Mouse (Mus musculus) limb, embryonic 11.5 days (tissue): ENCODE measurements around the gene Klhdc7b. TPM values are rescaled to one million over a fixed set of nuclear protein-coding genes. Genes with fewer than 3 reads are reported as not detected.

Experiments used
- ATAC-seq: fragments of 200-750 bp; cut with Nextera tagmentation; 2 replicates; pipeline ENCODE4 v1.8.0; 2017; ENCODE audit warnings: low read depth; ENCODE audit not compliant: insufficient number of reproducible peaks, low FRiP score, low TSS enrichment
- DNase-seq: peaks from one replicate; pipeline ENCODE4 v3.0.0-alpha.2; 2015; ENCODE audit warnings: low spot score
- H3K27ac ChIP-seq: fragments of 300-500 bp; sonication (generic); replicated peaks from 2 replicates; pipeline ENCODE4 v1.5.1; 2014; ENCODE audit warnings: low read depth, mild to moderate bottlenecking, low read length
- H3K27me3 ChIP-seq: fragments of 300-500 bp; sonication (generic); 2 replicates; pipeline ENCODE4 v1.6.1; 2014; ENCODE audit warnings: mild to moderate bottlenecking, low read length, mixed read lengths; ENCODE audit not compliant: control insufficient read depth, insufficient read depth
- H3K36me3 ChIP-seq: fragments of 300-500 bp; sonication (generic); 2 replicates; pipeline ENCODE4 v1.6.1; 2014; ENCODE audit warnings: mild to moderate bottlenecking, low read length, moderate library complexity, mixed read lengths; ENCODE audit not compliant: control insufficient read depth, insufficient read depth
- H3K4me1 ChIP-seq: fragments of 300-500 bp; sonication (generic); 2 replicates; pipeline ENCODE4 v1.6.1; 2014; ENCODE audit warnings: low read length, mixed read lengths; ENCODE audit not compliant: control insufficient read depth, insufficient read depth
- H3K4me2 ChIP-seq: fragments of 300-500 bp; sonication (generic); 2 replicates; pipeline ENCODE4 v1.6.1; 2014; ENCODE audit warnings: low read depth, mild to moderate bottlenecking, moderate library complexity; ENCODE audit not compliant: severe bottlenecking
- H3K4me3 ChIP-seq: fragments of 300-500 bp; sonication (generic); 2 replicates; pipeline ENCODE4 v1.5.1; 2014; ENCODE audit warnings: low read depth, low read length
- H3K9ac ChIP-seq: fragments of 300-500 bp; sonication (generic); 2 replicates; pipeline ENCODE4 v1.6.1; 2014; ENCODE audit warnings: mild to moderate bottlenecking, low read length
- H3K9me3 ChIP-seq: fragments of 300-500 bp; sonication (generic); 2 replicates; pipeline ENCODE4 v1.6.1; 2016; ENCODE audit warnings: low read length; ENCODE audit not compliant: control insufficient read depth
- WGBS: fragments of 180-500 bp; shearing (Covaris S2); extraction: QIAGEN DNeasy Blood & Tissue Kit; methylation state at CpG from one replicate; pipeline ENCODE4 v1.1.7; 2014; 5-methylcytosine and 5-hydroxymethylcytosine counted together
- polyA plus RNA-seq: library from polyadenylated mRNA; unstranded; fragments of >200 nt; fragmentation: Nextera tagmentation; extraction: Ambion mirVana; gene quantifications from 2 replicates; pipeline ENCODE4 v1.2.1, GENCODE M21; 2014

Klhdc7b gene
- polyA plus RNA-seq, 1 experiment from 2014 or later = not detected

GRCm38 (mm10) chr15:89431806-89432205, 47.1 kb downstream of the Klhdc7b start:
- no peak overlapping the region for H3K27ac ChIP-seq
- H3K9ac ChIP-seq = no peak overlapping the region
- no peaks in the 10 kb centered on the region for H3K4me1 ChIP-seq
- ATAC-seq = no peak
- no peaks in the 10 kb centered on the region; the same call in 1 of the 2 replicates for H3K36me3 ChIP-seq
- no peaks in the 10 kb centered on the region for H3K27me3 ChIP-seq
- WGBS = 93% methylated on average over 6 of the region's 6 CpGs
- no peak for DNase-seq
- H3K4me2 ChIP-seq = no peak overlapping the region
- no peaks in the 10 kb centered on the region for H3K9me3 ChIP-seq
- H3K4me3 ChIP-seq = no peak overlapping the region

DNA sequence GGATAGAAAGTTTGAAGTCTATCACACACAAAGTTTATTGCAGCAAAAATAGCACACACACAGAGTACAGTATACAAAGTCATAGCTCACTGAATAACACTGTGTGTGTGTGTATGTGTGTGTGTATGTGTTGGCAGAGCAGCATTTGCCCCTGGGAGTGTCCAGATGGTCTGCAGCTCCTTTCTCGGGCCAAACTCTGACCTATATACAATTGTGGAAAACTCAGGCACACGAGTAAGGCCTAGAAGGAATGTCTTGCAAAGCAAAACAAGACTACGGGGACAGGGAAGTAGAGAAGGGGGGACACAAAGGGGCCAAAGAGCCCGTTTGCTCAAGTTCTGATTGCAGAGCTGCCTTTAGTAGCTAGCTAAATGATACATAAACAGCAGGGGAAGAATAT, 48.2 kb downstream of the Klhdc7b start:
- DNase-seq = no peak
- WGBS = 76% methylated on average over 4 of the region's 4 CpGs
- H3K4me1 ChIP-seq = no peaks in the 10 kb centered on the region

GRCm38 (mm10) chr15:89434136-89434535, 49.4 kb downstream of the Klhdc7b start:
- Histone ChIP-seq H3K4me3 (no peak overlapping the region), H3K9me3 (no peaks in the 10 kb centered on the region), H3K4me2 (no peak overlapping the region), H3K36me3 (no peaks in the 10 kb centered on the region), H3K9ac (no peak overlapping the region), H3K4me1 (no peaks in the 10 kb centered on the region), H3K27ac (no peak overlapping the region), H3K27me3 (no peaks in the 10 kb centered on the region)
- ATAC-seq (no peak), DNase-seq (no peak)
- whole genome bisulfite sequencing = 60% methylated on average over 3 of the region's 3 CpGs

More for the DNA sequence above, 48.2 kb downstream of the Klhdc7b start:
- no peaks in the 10 kb centered on the region for H3K9me3 ChIP-seq
- no peak overlapping the region for H3K27ac ChIP-seq
- H3K27me3 ChIP-seq = no peaks in the 10 kb centered on the region
- no peaks in the 10 kb centered on the region for H3K36me3 ChIP-seq
- H3K4me2 ChIP-seq = no peak overlapping the region
- no peak overlapping the region for H3K4me3 ChIP-seq
- H3K9ac ChIP-seq = no peak overlapping the region
- ATAC-seq = no peak

GRCm38 (mm10) chr15:89435878-89436277, 51.2 kb downstream of the Klhdc7b start:
- H3K4me3 ChIP-seq = no peak overlapping the region
- ATAC-seq = no peak
- H3K9me3 ChIP-seq = no peaks in the 10 kb centered on the region

More at GRCm38 (mm10) chr15:89435878-89436277, 51.2 kb downstream of the Klhdc7b start:
- no peaks in the 10 kb centered on the region for H3K36me3 ChIP-seq
- no peak overlapping the region for H3K9ac ChIP-seq
- no peak for DNase-seq
- no peak overlapping the region for H3K27ac ChIP-seq
- H3K4me2 ChIP-seq = no peak overlapping the region
- 76% methylated on average over 5 of the region's 5 CpGs for WGBS
- no peaks in the 10 kb centered on the region for H3K4me1 ChIP-seq
- no peaks in the 10 kb centered on the region for H3K27me3 ChIP-seq

Other genes with a start within 250 kb of the Klhdc7b start
- 14.3 and 15.2 TPM in 2 replicates for gene Mapk12, start 244.2 kb upstream of the Klhdc7b start, polyA plus RNA-seq
- gene Mapk11, start 235.3 kb upstream of the Klhdc7b start, polyA plus RNA-seq = 15.3 and 16.6 TPM in 2 replicates
- 122 and 125 TPM in 2 replicates for gene Plxnb2, start 204.1 kb upstream of the Klhdc7b start, polyA plus RNA-seq
- 19.4 and 19.8 TPM in 2 replicates for gene Dennd6b, start 188.4 kb upstream of the Klhdc7b start, polyA plus RNA-seq
- 22.7 and 23.4 TPM in 2 replicates for gene Ppp6r2, start 173.4 kb upstream of the Klhdc7b start, polyA plus RNA-seq
- 60.2 and 62.8 TPM in 2 replicates for gene Sbf1, start 69.6 kb upstream of the Klhdc7b start, polyA plus RNA-seq
- not detected in 2 replicates for gene Adm2, start 62.2 kb upstream of the Klhdc7b start, polyA plus RNA-seq
- gene Miox, start 50.5 kb upstream of the Klhdc7b start, polyA plus RNA-seq = not detected in 2 replicates
- gene Lmf2, start 29.3 kb upstream of the Klhdc7b start, polyA plus RNA-seq = 31.6 and 32.1 TPM in 2 replicates
- 176 and 180 TPM in 2 replicates for gene Ncaph2, start 29.2 kb upstream of the Klhdc7b start, polyA plus RNA-seq
- 4.9 and 6.3 TPM in 2 replicates for gene Sco2, start 11.1 kb upstream of the Klhdc7b start, polyA plus RNA-seq
- 1.9 and 2.2 TPM in 2 replicates for gene Tymp, start 7.9 kb upstream of the Klhdc7b start, polyA plus RNA-seq
- gene Odf3b, start 5.6 kb upstream of the Klhdc7b start, polyA plus RNA-seq = 0.34 TPM in 1 of 2 replicates, not detected in the other
- gene Syce3, start 25.6 kb downstream of the Klhdc7b start, polyA plus RNA-seq = not detected in 2 replicates
- gene Cpt1b, start 40.9 kb downstream of the Klhdc7b start, polyA plus RNA-seq = 1.0 and 1.2 TPM in 2 replicates
- gene C730034F03Rik, start 44.7 kb downstream of the Klhdc7b start, polyA plus RNA-seq = 1.7 and 2.0 TPM in 2 replicates
- not detected in 2 replicates for gene Gm44502, start 44.8 kb downstream of the Klhdc7b start, polyA plus RNA-seq
- gene Chkb, start 45.0 kb downstream of the Klhdc7b start, polyA plus RNA-seq = 48.7 and 50.1 TPM in 2 replicates
- 1.3 and 1.5 TPM in 2 replicates for gene Mapk8ip2, start 69.0 kb downstream of the Klhdc7b start, polyA plus RNA-seq
- 7.6 and 8.4 TPM in 2 replicates for gene Arsa, start 92.5 kb downstream of the Klhdc7b start, polyA plus RNA-seq
- gene Shank3, start 114.7 kb downstream of the Klhdc7b start, polyA plus RNA-seq = 1.9 and 2.5 TPM in 2 replicates
- gene Acr, start 183.4 kb downstream of the Klhdc7b start, polyA plus RNA-seq = 0.17 TPM in 1 of 2 replicates, not detected in the other
- gene Rabl2, start 207.0 kb downstream of the Klhdc7b start, polyA plus RNA-seq = 66.9 and 70.3 TPM in 2 replicates